Mouse (Mus musculus): ENCODE data around the gene Cirbp.

DNA sequence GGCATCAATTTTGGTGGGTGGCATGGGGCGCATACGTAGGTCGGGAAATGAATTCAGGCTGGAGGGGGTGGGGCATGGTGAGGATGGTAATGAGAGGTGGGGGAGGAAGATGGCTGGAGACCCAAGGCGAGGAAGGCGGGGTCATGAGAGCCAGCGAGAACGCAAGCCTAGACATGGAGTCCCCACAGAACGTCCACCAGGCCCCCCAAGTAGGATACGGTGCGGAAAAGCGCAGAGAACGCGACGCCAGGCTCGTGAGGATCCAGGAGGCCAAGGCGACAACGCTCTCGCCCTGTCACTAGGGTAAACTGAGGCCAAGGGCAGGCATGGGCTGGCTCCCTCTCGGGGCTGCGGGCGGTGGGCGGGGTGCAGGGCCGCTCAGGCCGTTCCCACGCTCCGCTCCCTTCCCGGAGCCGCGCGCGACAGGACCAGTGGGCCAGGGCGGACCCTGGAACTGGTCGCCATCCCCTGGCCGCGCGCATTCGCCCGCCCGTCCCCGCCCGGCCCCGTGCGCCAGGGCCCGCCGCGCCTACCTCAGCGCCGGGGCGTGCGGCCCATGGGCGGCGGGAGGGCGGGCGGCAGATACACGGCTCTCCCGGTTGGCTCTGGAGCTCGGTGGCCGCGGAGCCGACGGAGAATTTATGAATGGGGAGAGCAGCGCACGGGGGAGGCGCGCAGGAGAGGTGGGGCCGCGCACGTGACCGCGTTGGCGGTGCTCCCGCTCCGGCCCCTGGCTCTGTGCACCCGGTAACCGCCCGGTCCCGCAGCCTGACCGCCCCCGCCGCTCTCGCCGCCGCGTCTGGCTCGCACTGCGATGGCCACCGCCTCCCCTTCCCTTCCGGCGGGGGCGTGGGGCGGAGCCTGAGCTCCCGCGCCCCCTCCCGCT is 27.0 kb upstream of the Cirbp start, which contains the start of gene Atp5d:
- peak; percentile 70 for TF ChIP-seq USF1 (IDR thresholded peaks at IDR 0.05; ENCODE audit: low read depth)
- no peak for TF ChIP-seq CTCF (IDR thresholded peaks at IDR 0.05; ENCODE audit: control insufficient read depth, insufficient read depth, insufficient read length)
- no peak for TF ChIP-seq MAX (IDR thresholded peaks at IDR 0.05)
- no peak for TF ChIP-seq MYOD1 (IDR thresholded peaks at IDR 0.05; ENCODE audit: control insufficient read depth, insufficient read length, low read depth)
- no peak for TF ChIP-seq CEBPB (IDR thresholded peaks at IDR 0.05; ENCODE audit: low read depth)
- no peak for TF ChIP-seq MYOG (IDR thresholded peaks at IDR 0.05; ENCODE audit: control insufficient read depth, extremely low read depth, insufficient read length)
- TF ChIP-seq FOSL1 (IDR thresholded peaks at IDR 0.05; ENCODE audit: insufficient read depth, low read length, poor library complexity, severe bottlenecking) = no peak
